Mouse (Mus musculus) olfactory bulb, adult 2 months (tissue): ENCODE measurements around the gene Gusb.

Source experiments
- CTCF ChIP-seq: fragments of 200-500 bp; IDR thresholded peaks from 2 replicates; pipeline ENCODE4 v1.5.1; 2012; ENCODE audit warnings: low read depth, mild to moderate bottlenecking, low read length, moderate library complexity; ENCODE audit not compliant: insufficient read depth
- POLR2A ChIP-seq: fragments of 200-500 bp; IDR thresholded peaks from 2 replicates; pipeline ENCODE4 v1.6.1; 2012; ENCODE audit warnings: mild to moderate bottlenecking, low read depth, low read length, moderate library complexity; ENCODE audit not compliant: insufficient read depth

DNA sequence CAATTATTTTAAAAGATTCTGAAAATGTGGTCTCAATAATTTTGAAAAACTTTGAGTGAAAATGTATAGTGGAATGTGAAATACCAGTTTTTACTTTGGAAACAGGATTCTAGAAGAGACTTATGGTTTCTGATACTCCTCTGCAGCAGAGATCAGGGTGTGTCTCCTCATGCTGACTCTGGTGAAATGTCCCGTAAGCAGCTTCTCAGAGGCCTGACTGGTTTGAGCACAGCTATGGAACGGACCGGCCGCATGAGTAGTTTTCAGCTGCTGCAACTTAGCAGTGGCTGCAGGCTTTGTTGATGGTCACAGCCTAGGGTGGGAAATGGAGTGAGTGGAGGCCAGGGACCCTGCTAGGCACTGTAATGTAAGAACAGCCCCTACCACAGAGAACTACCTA lies 25.1 kb downstream of the Gusb start:
- TF ChIP-seq POLR2A (no peak), CTCF (no peak)
